Mouse (Mus musculus) megakaryocyte, adult 5-6 weeks (primary cell): Measurements from ENCODE around the gene Olfr1393. TPM values are rescaled to one million over a fixed set of nuclear protein-coding genes. Genes with fewer than 3 reads are reported as not detected.

Experiments
- ATAC-seq: 2 replicates; pipeline ENCODE4 v1.8.0; 2016; ENCODE audit warnings: mild to moderate bottlenecking, inconsistent platforms; ENCODE audit not compliant: poor library complexity, severe bottlenecking
- total RNA-seq, 2 experiments: library from RNA; stranded (forward) in 1 of 2; stranded (reverse) in 1 of 2; fragments of 153-499, 151-499 nt in 1 of 2; fragments of 221-1000, 200-1000 nt in 1 of 2; gene quantifications; 2 replicates each; pipeline versions ENCODE4 v1.2.3 to v1.2.4; 2015 to 2017

Olfr1393 gene
- not detected in 2 replicates for total RNA-seq (2015)
- total RNA-seq (2017) = not detected in 2 replicates

- no peak for ATAC-seq
Measured at GRCm38 (mm10) chr11:49278222-49278621, at the start of gene Olfr1393. Gene Olfr1393 (plus strand): TSS chr11:49278304.

GRCm38 (mm10) chr11:49232781-49233180 is 45.3 kb upstream of the Olfr1393 start:
- ATAC-seq = no peak

- ATAC-seq = peak; percentile 63
Measured at GRCm38 (mm10) chr11:49235459-49236207, 42.5 kb upstream of the Olfr1393 start.

- ATAC-seq = no peak
Measured at GRCm38 (mm10) chr11:49236891-49237290, 41.2 kb upstream of the Olfr1393 start.

GRCm38 (mm10) chr11:49237532-49237931 is 40.6 kb upstream of the Olfr1393 start:
- peak; percentile 83 for ATAC-seq

- no peak for ATAC-seq
Measured at GRCm38 (mm10) chr11:49240310-49240709, 37.8 kb upstream of the Olfr1393 start.

GRCm38 (mm10) chr11:49240874-49241273 is 37.2 kb upstream of the Olfr1393 start:
- ATAC-seq = no peak

GRCm38 (mm10) chr11:49241471-49241870 is 36.6 kb upstream of the Olfr1393 start:
- ATAC-seq = no peak

- ATAC-seq = peak; percentile 34
Measured at GRCm38 (mm10) chr11:49242944-49243626, 35.0 kb upstream of the Olfr1393 start.

- peak; percentile 78 for ATAC-seq
Measured at GRCm38 (mm10) chr11:49243727-49244594, 34.1 kb upstream of the Olfr1393 start, which contains the start of gene Mgat1. Gene Mgat1 (plus strand): TSS chr11:49244191.

GRCm38 (mm10) chr11:49244595-49244930 is 33.5 kb upstream of the Olfr1393 start:
- ATAC-seq = no peak

GRCm38 (mm10) chr11:49245176-49245575 is 32.9 kb upstream of the Olfr1393 start:
- no peak for ATAC-seq

- ATAC-seq = no peak
Measured at GRCm38 (mm10) chr11:49245634-49246415, 32.3 kb upstream of the Olfr1393 start.

- no peak for ATAC-seq
Measured at GRCm38 (mm10) chr11:49246523-49246922, 31.6 kb upstream of the Olfr1393 start.

GRCm38 (mm10) chr11:49247255-49247654 is 30.8 kb upstream of the Olfr1393 start:
- no peak for ATAC-seq

- ATAC-seq = no peak
Measured at GRCm38 (mm10) chr11:49248226-49248973, 29.7 kb upstream of the Olfr1393 start.

GRCm38 (mm10) chr11:49248974-49249700 is 29.0 kb upstream of the Olfr1393 start:
- ATAC-seq = no peak

- peak; percentile 13 for ATAC-seq
Measured at GRCm38 (mm10) chr11:49249811-49250421, 28.2 kb upstream of the Olfr1393 start.
